Mouse (Mus musculus) kidney, embryonic 16.5 days (tissue): ENCODE data around the gene Ptpn9. TPM values are rescaled to one million over a fixed set of nuclear protein-coding genes. Genes with fewer than 3 reads are reported as not detected.

Experiments
- ATAC-seq: fragments of 200-750 bp; cut with Nextera tagmentation; 2 replicates; pipeline ENCODE4 v1.8.0; 2017; ENCODE audit warnings: moderate TSS enrichment; ENCODE audit not compliant: low FRiP score, low TSS enrichment
- H3K27ac ChIP-seq: fragments of 300-500 bp; sonication (generic); 2 replicates; pipeline ENCODE4 v1.5.1; 2014; ENCODE audit warnings: low read length
- H3K27me3 ChIP-seq: fragments of 300-500 bp; sonication (generic); 2 replicates; pipeline ENCODE4 v1.6.1; 2014; ENCODE audit warnings: low read length, control low read depth, mixed read lengths; ENCODE audit not compliant: insufficient read depth
- H3K36me3 ChIP-seq: fragments of 300-500 bp; sonication (generic); 2 replicates; pipeline ENCODE4 v1.6.1; 2014; ENCODE audit warnings: low read length, control low read depth, mixed read lengths; ENCODE audit not compliant: insufficient read depth
- H3K4me1 ChIP-seq: fragments of 300-500 bp; sonication (generic); 2 replicates; pipeline ENCODE4 v1.6.1; 2014; ENCODE audit warnings: low read length, control low read depth, mixed read lengths; ENCODE audit not compliant: insufficient read depth
- H3K4me2 ChIP-seq: fragments of 300-500 bp; sonication (generic); replicated peaks from 2 replicates; pipeline ENCODE4 v1.6.1; 2014; ENCODE audit warnings: low read depth, low read length
- H3K4me3 ChIP-seq: fragments of 300-500 bp; sonication (generic); 2 replicates; pipeline ENCODE4 v1.5.1; 2014; ENCODE audit warnings: mild to moderate bottlenecking, low read length
- H3K9ac ChIP-seq: fragments of 300-500 bp; sonication (generic); replicated peaks from 2 replicates; pipeline ENCODE4 v1.6.1; 2014; ENCODE audit warnings: low read length
- H3K9me3 ChIP-seq: fragments of 300-500 bp; sonication (generic); 2 replicates; pipeline ENCODE4 v1.6.1; 2016; ENCODE audit warnings: low read length, control low read depth
- WGBS: fragments of 180-500 bp; shearing (Covaris S2); extraction: QIAGEN DNeasy Blood & Tissue Kit; methylation state at CpG from one replicate; pipeline ENCODE4 v1.1.7; 2014; 5-methylcytosine and 5-hydroxymethylcytosine counted together
- polyA plus RNA-seq: library from polyadenylated mRNA; unstranded; fragments of >200 nt; fragmentation: Nextera tagmentation; extraction: Ambion mirVana; gene quantifications from 2 replicates; pipeline ENCODE4 v1.2.1, GENCODE M21; 2015

The Ptpn9 gene
- polyA plus RNA-seq, 1 experiment from 2014 or later, result 23.6 TPM

GRCm38 (mm10) chr9:57071801-57072351 is 77.2 kb downstream of the Ptpn9 start, which contains the start of gene Sin3a:
TSS of gene Sin3a (plus strand) at chr9:57072040.
- H3K27me3 ChIP-seq, result no peaks in the 10 kb centered on the region
- WGBS, result under 1% methylated on average over 34 of the region's 34 CpGs
- peak within 1 kb of the TSS; percentile 75 for H3K4me3 ChIP-seq
- peaks cover 11% of the 10 kb centered on the region for H3K4me1 ChIP-seq
- no peaks in the 10 kb centered on the region for H3K36me3 ChIP-seq
- H3K9me3 ChIP-seq, result no peaks in the 10 kb centered on the region
- H3K27ac ChIP-seq, result peak within 1 kb of the TSS; percentile 100
- H3K4me2 ChIP-seq, result peak within 1 kb of the TSS; percentile 87
- peak within 1 kb of the TSS; percentile 85 for H3K9ac ChIP-seq
- no peak for ATAC-seq

GRCm38 (mm10) chr9:57072526-57072988 is 77.8 kb downstream of the Ptpn9 start:
- H3K4me3 ChIP-seq, result peak overlapping the region; percentile 75
- 0% methylated on average over 40 of the region's 40 CpGs for WGBS
- H3K4me1 ChIP-seq, result peaks cover 16% of the 10 kb centered on the region
- H3K9me3 ChIP-seq, result no peaks in the 10 kb centered on the region
- peak overlapping the region; percentile 100 for H3K27ac ChIP-seq
- no peaks in the 10 kb centered on the region for H3K27me3 ChIP-seq
- ATAC-seq, result no peak
- no peaks in the 10 kb centered on the region for H3K36me3 ChIP-seq
- peak overlapping the region; percentile 85 for H3K9ac ChIP-seq
- H3K4me2 ChIP-seq, result peak overlapping the region; percentile 87

GRCm38 (mm10) chr9:57072989-57073789 is 78.5 kb downstream of the Ptpn9 start:
- peak overlapping the region; percentile 89 for H3K9ac ChIP-seq
- peak; percentile 78 for ATAC-seq
- peak overlapping the region; percentile 96 for H3K4me2 ChIP-seq
- no peaks in the 10 kb centered on the region for H3K9me3 ChIP-seq
- no peaks in the 10 kb centered on the region for H3K36me3 ChIP-seq
- H3K4me3 ChIP-seq, result peak overlapping the region; percentile 75
- H3K27ac ChIP-seq, result peak overlapping the region; percentile 100
- 0% methylated on average over 50 of the region's 54 CpGs for WGBS
- H3K27me3 ChIP-seq, result no peaks in the 10 kb centered on the region
- H3K4me1 ChIP-seq, result peaks cover 21% of the 10 kb centered on the region

DNA sequence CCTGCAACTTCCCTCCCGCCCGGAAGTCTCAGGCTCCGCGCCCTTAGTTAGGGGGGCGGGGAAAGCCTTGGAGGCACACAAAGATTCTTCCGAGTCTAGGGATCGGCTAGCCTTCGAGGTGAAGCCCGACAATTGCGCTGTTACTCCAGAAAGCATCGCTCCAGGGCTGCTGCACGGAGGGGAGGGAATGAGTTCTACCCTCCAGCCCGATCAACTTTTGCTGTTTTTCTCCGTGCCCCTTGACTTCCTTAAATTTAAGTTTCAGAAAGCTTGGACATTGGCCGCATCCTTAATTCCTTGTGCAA is 79.0 kb downstream of the Ptpn9 start:
- Histone ChIP-seq H3K4me2 (peak overlapping the region; percentile 96), H3K9me3 (no peaks in the 10 kb centered on the region), H3K9ac (peak overlapping the region; percentile 89), H3K4me1 (peaks cover 22% of the 10 kb centered on the region), H3K27ac (peak overlapping the region; percentile 100), H3K4me3 (peak overlapping the region; percentile 75), H3K36me3 (no peaks in the 10 kb centered on the region), H3K27me3 (no peaks in the 10 kb centered on the region)
- ATAC-seq, result no peak
- 0% methylated on average over 15 of the region's 15 CpGs for WGBS

DNA sequence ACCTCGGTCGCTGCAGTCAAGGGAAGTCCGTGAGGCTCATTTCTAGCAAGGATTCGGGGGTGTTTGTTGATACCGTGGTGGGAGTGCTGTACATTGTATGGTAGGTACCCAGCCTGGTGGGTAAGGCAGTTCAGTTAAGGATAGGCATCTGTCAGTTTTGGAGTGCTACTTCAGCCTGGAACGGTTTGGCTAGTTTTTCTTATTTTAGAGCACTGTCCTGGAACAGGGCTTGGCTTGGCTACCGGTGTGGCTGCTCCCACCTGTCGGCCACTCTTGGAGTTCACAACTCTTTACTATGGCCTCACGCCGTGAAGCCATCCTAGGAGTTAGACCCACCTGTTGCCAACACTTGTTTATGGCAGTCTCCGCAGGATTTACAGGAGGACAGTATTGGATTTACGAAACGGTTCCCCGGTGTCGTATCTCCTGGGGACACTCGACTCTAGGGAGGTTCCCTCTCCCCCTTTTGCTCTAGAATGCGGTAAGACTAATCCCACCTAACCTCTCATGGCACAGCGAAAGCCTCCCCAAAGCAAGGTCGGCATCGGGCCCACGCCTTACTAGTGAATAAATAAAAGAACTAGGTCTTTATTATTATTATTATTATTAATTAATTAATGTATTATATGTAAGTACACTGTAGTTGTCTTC is 79.6 kb downstream of the Ptpn9 start:
- Histone ChIP-seq H3K4me1 (peaks cover 22% of the 10 kb centered on the region), H3K9me3 (no peaks in the 10 kb centered on the region), H3K4me3 (peak overlapping the region; percentile 75), H3K9ac (peak overlapping the region; percentile 89), H3K27ac (peak overlapping the region; percentile 100), H3K27me3 (no peaks in the 10 kb centered on the region), H3K4me2 (peak overlapping the region; percentile 96), H3K36me3 (no peaks in the 10 kb centered on the region; the same call in 1 of the 2 replicates)
- WGBS, result 3% methylated on average over 21 of the region's 21 CpGs
- ATAC-seq, result no peak

GRCm38 (mm10) chr9:57074822-57075603 is 80.3 kb downstream of the Ptpn9 start:
- WGBS, result 4% methylated on average over 17 of the region's 17 CpGs
- H3K4me1 ChIP-seq, result peaks cover 22% of the 10 kb centered on the region
- peak overlapping the region; percentile 100 for H3K27ac ChIP-seq
- H3K4me3 ChIP-seq, result peak overlapping the region; percentile 75
- H3K9me3 ChIP-seq, result no peaks in the 10 kb centered on the region
- peak overlapping the region; percentile 96 for H3K4me2 ChIP-seq
- no peaks in the 10 kb centered on the region for H3K27me3 ChIP-seq
- no peak for ATAC-seq
- H3K36me3 ChIP-seq, result no peaks in the 10 kb centered on the region; the same call in 1 of the 2 replicates
- H3K9ac ChIP-seq, result peak overlapping the region; percentile 89

DNA sequence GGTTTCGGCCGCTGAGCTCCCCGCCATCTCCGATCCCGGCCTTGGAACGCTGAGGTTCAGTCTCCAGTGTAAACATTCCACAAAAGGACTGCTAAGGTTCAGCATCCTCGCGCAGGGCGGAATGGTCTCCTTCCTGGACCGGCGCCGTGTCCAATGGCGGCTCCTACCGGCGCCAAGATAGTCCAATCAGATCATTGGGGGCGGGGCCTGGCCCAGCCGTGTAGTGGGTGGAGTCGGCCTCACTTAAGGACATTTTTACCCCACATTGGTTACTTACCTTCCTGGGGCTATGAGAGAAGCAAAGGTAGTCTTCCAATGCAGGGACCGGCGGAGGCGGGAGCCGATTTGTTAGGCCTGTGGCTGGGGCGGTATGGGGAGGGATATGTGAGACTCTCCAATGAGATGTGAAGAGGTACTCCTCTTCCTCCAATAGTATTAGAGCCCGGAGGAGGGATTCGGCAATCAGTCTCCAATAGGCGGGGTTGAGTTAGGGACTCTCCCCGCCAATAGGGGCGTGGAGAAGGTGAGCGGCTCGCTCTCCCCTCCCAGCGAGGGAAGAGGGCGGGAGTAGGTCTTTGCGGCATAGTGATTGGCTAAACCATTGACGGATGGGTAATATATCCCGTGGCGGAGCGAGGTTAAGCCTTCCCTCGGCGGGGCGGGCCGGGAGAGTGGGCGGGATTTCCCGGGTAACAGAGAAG is 81.1 kb downstream of the Ptpn9 start:
- under 1% methylated on average over 43 of the region's 43 CpGs for WGBS
- peak overlapping the region; percentile 96 for H3K4me2 ChIP-seq
- H3K4me1 ChIP-seq, result peaks cover 22% of the 10 kb centered on the region
- H3K9ac ChIP-seq, result peak overlapping the region; percentile 89
- no peaks in the 10 kb centered on the region; the same call in 1 of the 2 replicates for H3K36me3 ChIP-seq
- H3K27me3 ChIP-seq, result no peaks in the 10 kb centered on the region
- peak overlapping the region; percentile 100 for H3K27ac ChIP-seq
- peak overlapping the region; percentile 75 for H3K4me3 ChIP-seq
- H3K9me3 ChIP-seq, result no peaks in the 10 kb centered on the region
- ATAC-seq, result peak; percentile 87

- Histone ChIP-seq H3K4me1 (peaks cover 22% of the 10 kb centered on the region), H3K4me3 (peak overlapping the region; percentile 75), H3K27ac (peak overlapping the region; percentile 98), H3K4me2 (peak overlapping the region; percentile 86), H3K36me3 (no peaks in the 10 kb centered on the region; the same call in 1 of the 2 replicates), H3K9ac (peak overlapping the region; percentile 77), H3K9me3 (no peaks in the 10 kb centered on the region), H3K27me3 (no peaks in the 10 kb centered on the region)
- WGBS, result under 1% methylated on average over 59 of the region's 72 CpGs
- peak; percentile 4 for ATAC-seq
These were observed 82.3 kb downstream of the Ptpn9 start for GRCm38 (mm10) chr9:57076701-57077660.
